Mouse (Mus musculus) brain, embryonic 14.5 days (tissue): ENCODE results near the gene Gsdma. TPM values are rescaled to one million over a fixed set of nuclear protein-coding genes. Genes with fewer than 3 reads are reported as not detected.
A peak's percentile ranks its signal among the peaks of the same experiment; 100 is the strongest.

Experiments
- DNase-seq: peaks from one replicate; pipeline ENCODE4 v3.0.0-alpha.2; 2011; ENCODE audit warnings: low read depth
- CTCF ChIP-seq: fragments of 200-500 bp; IDR thresholded peaks from 2 replicates; pipeline ENCODE4 v1.5.1; 2012; ENCODE audit warnings: inconsistent platforms, mild to moderate bottlenecking, moderate library complexity, borderline replicate concordance; ENCODE audit not compliant: insufficient read depth, insufficient read length; ENCODE audit errors: extremely low read depth
- POLR2A ChIP-seq: fragments of 200-500 bp; IDR thresholded peaks from 2 replicates; pipeline ENCODE4 v1.6.1; 2012; ENCODE audit warnings: mild to moderate bottlenecking, inconsistent platforms, borderline replicate concordance; ENCODE audit not compliant: poor library complexity, insufficient read depth, insufficient read length, severe bottlenecking; ENCODE audit errors: extremely low read depth
- polyA plus RNA-seq: library from polyadenylated mRNA; depleted of rRNA; stranded (reverse); fragments of >200 nt; gene quantifications from 2 replicates; pipeline ENCODE4 v1.2.3, GENCODE M21; 2012; rRNA removed

Gene Gsdma
- polyA plus RNA-seq, 1 experiment, result not detected

- TF ChIP-seq POLR2A (no peak), CTCF (peak; percentile 31; the same call in 1 of the 2 replicates)
- DNase-seq, result peak; percentile 36
Observed at GRCm38 (mm10) chr11:98721458-98722226, 57.5 kb downstream of the Gsdma start.

GRCm38 (mm10) chr11:98723098-98723497, 58.9 kb downstream of the Gsdma start:
- DNase-seq, result no peak
- TF ChIP-seq CTCF (no peak), POLR2A (no peak)

GRCm38 (mm10) chr11:98725926-98726506, 61.9 kb downstream of the Gsdma start:
- no peak for TF ChIP-seq CTCF
- TF ChIP-seq POLR2A, result no peak
- no peak for DNase-seq

Other genes starting within 250 kb of the Gsdma start
- 130 and 147 TPM in 2 replicates for gene Mien1, start 225.4 kb upstream of the Gsdma start, polyA plus RNA-seq
- gene Grb7, start 218.0 kb upstream of the Gsdma start, polyA plus RNA-seq, result 0.83 and 1.0 TPM in 2 replicates
- gene Ikzf3, start 118.3 kb upstream of the Gsdma start, polyA plus RNA-seq, result 0.07 and 0.20 TPM in 2 replicates
- gene Zpbp2, start 113.3 kb upstream of the Gsdma start, polyA plus RNA-seq, result 0.06 and 0.30 TPM in 2 replicates
- 80.6 and 94.6 TPM in 2 replicates for gene Ormdl3, start 77.0 kb upstream of the Gsdma start, polyA plus RNA-seq
- not detected in 2 replicates for gene Lrrc3c, start 66.1 kb upstream of the Gsdma start, polyA plus RNA-seq
- 0.08 and 0.33 TPM in 2 replicates for gene Gm12355, start 38.7 kb upstream of the Gsdma start, polyA plus RNA-seq
- gene Gsdma3, start 38.0 kb upstream of the Gsdma start, polyA plus RNA-seq, result not detected in 2 replicates
- not detected in 2 replicates for gene Gsdma2, start 17.6 kb upstream of the Gsdma start, polyA plus RNA-seq
- 201 and 217 TPM in 2 replicates for gene Psmd3, start 18.2 kb downstream of the Gsdma start, polyA plus RNA-seq
- gene Csf3, start 36.9 kb downstream of the Gsdma start, polyA plus RNA-seq, result 0.10 TPM in 1 of 2 replicates, not detected in the other
- 134 and 170 TPM in 2 replicates for gene Med24, start 65.1 kb downstream of the Gsdma start, polyA plus RNA-seq
- gene Thra, start 76.3 kb downstream of the Gsdma start, polyA plus RNA-seq, result 600 and 616 TPM in 2 replicates
- 3.6 and 4.1 TPM in 2 replicates for gene Nr1d1, start 111.0 kb downstream of the Gsdma start, polyA plus RNA-seq
- 92.1 and 104 TPM in 2 replicates for gene Msl1, start 131.2 kb downstream of the Gsdma start, polyA plus RNA-seq
- gene Casc3, start 140.6 kb downstream of the Gsdma start, polyA plus RNA-seq, result 66.6 and 74.3 TPM in 2 replicates
- gene Rapgefl1, start 172.4 kb downstream of the Gsdma start, polyA plus RNA-seq, result 22.0 and 33.5 TPM in 2 replicates
- 11.0 and 14.7 TPM in 2 replicates for gene Wipf2, start 199.3 kb downstream of the Gsdma start, polyA plus RNA-seq
- gene Cdc6, start 243.4 kb downstream of the Gsdma start, polyA plus RNA-seq, result 4.5 and 6.2 TPM in 2 replicates